Mouse (Mus musculus): Measurements from ENCODE around the gene P2ry12.

The P2ry12 gene

DNA sequence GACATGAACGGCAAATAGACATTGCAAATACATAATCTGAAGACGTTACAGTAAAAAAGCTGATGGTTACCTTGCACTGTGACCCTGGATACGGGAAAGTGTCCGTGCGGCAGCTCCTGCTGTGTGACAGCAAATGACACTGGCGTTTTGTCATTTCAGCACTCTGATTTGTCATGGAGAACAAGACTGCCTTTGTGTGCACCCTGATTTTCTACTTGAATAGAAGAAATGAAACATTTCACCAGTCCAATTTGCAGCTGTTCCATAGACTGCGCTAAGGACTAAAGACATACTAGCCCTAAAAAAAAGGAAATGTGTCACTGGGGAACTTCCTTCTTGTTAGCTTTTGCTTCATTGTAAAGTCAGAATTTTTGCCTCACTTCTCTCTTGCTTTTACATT lies at the start of gene P2ry12:
P2ry12 (minus strand) TSS at position 168 of the 400 bp plus-strand sequence.
- no peak for DNase-seq (ENCODE audit: extremely low read depth, insufficient read length, low spot score)

GRCm38 (mm10) chr3:59305518-59305917 lies 42.8 kb upstream of the P2ry12 start:
- DNase-seq (ENCODE audit: extremely low read depth, insufficient read length, low spot score), result no peak

DNA sequence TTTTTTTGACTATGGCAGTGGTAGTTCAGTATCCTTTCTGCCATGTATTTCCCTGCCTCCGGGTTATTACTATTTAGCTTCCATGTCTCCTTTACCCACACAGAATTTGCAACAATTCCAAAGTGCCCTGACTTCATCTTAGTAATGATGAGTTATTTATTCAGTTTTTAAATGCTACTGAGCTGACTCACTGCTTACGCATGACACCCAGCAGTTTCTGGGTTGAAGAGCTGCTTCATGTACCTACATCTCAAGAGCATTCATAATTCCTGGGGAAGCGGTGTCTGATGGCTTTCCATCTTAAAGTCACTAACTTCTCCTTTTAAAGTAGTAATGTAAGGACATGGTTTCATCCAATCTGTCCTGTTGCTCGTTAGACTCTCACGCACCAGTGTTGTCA lies 42.3 kb upstream of the P2ry12 start:
- DNase-seq (ENCODE audit: extremely low read depth, insufficient read length, low spot score), result peak; percentile 26

DNA sequence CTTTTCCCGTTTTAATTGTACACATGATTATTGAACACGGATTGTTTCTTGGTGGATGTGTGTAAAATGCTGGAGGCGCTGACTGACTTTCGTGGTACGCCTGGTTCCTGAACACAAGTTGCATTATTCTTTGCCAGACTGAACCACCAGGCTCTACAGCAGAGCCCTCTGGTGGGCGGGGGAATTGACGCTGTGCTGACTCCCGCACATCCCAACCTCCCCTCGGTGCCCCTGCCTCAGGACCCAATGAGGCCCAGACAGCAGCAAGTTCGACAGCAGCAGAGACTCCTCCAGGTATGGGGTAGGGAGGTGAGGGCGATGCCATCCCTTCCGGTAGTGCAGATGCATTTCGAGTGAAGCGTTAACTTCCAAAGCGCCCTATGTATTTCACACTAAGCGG lies 35.0 kb upstream of the P2ry12 start:
- DNase-seq (ENCODE audit: extremely low read depth, insufficient read length, low spot score), result no peak

- DNase-seq (ENCODE audit: extremely low read depth, insufficient read length, low spot score), result peak; percentile 70
Measured at GRCm38 (mm10) chr3:59296563-59297130, 34.0 kb upstream of the P2ry12 start.

GRCm38 (mm10) chr3:59295699-59296562 lies 33.3 kb upstream of the P2ry12 start:
- peak; percentile 87 for DNase-seq (ENCODE audit: extremely low read depth, insufficient read length, low spot score)

GRCm38 (mm10) chr3:59293437-59294199 lies 30.9 kb upstream of the P2ry12 start:
- no peak for DNase-seq (ENCODE audit: extremely low read depth, insufficient read length, low spot score)

DNA sequence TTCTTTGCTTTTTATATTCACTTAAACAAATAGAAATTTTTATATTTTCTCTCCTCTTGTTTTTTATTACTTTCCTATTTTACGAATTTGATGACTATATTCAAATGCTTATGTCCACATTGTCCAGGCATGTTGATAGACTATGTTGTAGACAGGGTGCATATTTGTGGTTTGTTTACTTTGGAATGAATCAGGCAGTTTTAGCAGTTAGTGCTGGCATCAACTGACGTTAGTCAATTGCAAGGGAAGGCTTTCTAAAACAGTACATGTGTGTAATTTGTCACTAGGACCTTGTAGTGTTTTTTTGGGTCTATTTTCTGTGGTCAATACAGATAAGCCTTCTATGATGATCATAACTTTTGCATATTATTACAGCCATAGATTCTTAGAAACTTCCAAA lies 27.9 kb upstream of the P2ry12 start:
- DNase-seq (ENCODE audit: extremely low read depth, insufficient read length, low spot score), result peak; percentile 50

DNA sequence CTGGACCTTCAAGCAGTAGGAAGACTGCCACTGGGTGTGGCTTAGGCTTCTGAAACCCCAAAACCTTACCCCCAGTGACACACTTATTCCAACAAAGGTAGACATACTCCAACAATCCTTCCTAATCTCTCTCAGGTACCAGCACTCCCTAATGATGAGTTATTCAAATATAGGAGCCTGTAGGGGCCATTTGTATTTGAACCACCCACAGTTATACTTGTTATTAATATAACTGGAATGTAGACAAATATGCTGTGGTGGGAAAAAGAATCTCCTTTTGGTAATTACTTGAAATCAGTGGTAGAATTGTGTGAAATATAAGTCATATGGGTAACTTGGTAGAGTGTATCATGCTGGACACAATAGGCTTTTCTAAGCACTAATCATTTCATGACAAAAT lies 15.9 kb upstream of the P2ry12 start:
- no peak for DNase-seq (ENCODE audit: extremely low read depth, insufficient read length, low spot score)

- DNase-seq (ENCODE audit: extremely low read depth, insufficient read length, low spot score), result no peak
Measured at GRCm38 (mm10) chr3:59278254-59278533, 15.5 kb upstream of the P2ry12 start.

GRCm38 (mm10) chr3:59277502-59278253 lies 15.0 kb upstream of the P2ry12 start:
- no peak for DNase-seq (ENCODE audit: extremely low read depth, insufficient read length, low spot score)

- DNase-seq (ENCODE audit: extremely low read depth, insufficient read length, low spot score), result no peak
Measured at GRCm38 (mm10) chr3:59270811-59271210, 8.1 kb upstream of the P2ry12 start.

DNA sequence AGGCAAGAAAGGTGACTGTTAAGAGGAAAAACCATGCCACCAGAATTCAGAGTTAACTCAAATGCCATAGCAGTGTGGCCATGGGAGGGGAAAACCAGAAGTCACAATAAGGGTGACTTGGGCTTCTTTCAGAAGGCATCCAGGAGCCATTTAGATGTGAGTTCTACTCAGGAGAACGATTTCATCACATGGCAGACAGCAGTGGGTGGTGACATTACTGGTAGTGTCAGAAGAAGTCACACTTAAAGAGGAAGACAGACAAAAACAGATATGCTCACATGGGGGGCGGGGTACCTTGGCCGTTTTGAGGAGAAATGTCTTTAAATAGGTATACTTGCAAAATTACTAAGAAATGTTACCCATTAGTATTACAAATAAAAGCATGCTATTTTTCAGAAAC lies 1.3 kb upstream of the P2ry12 start:
- DNase-seq (ENCODE audit: extremely low read depth, insufficient read length, low spot score), result no peak

GRCm38 (mm10) chr3:59263417-59263816 lies 746 bp upstream of the P2ry12 start:
- DNase-seq (ENCODE audit: extremely low read depth, insufficient read length, low spot score), result no peak

DNA sequence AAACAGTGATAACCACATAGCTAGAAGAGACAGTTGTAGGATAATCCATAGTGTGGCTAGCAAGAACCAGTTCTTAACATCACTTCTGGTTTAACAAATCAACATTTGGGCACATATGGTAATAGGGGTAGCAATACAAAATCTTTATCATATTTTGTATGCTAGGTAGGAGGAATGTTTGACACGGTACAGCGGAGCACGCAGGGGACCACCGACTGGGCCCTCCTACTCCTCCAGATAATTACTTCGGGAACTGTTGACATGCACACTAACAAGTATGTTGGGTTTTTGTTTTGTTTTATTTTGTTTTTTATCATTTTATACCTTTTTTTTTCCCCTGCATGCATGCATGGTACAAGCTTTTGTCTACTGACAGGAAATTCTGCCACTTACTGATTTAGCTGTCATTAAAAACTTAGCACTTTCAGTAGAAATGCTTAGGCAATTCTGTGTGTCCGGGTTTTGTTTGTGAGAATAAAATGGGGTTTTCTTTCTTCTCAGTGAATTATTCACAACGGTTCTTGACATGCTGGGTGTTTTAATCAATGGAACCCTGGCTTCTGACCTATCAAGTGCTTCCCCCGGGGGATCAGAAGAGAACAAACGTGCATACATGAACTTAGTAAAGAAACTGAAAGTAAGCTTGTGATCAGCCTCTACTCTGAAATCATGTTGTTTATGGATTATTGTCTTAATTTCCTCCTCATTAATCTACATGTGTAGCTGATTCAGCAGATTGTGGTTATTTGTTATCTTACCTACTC lies 780 bp downstream of the P2ry12 start:
- no peak for DNase-seq (ENCODE audit: extremely low read depth, insufficient read length, low spot score)

GRCm38 (mm10) chr3:59260745-59261144 lies 1.9 kb downstream of the P2ry12 start:
- no peak for DNase-seq (ENCODE audit: extremely low read depth, insufficient read length, low spot score)

- DNase-seq (ENCODE audit: extremely low read depth, insufficient read length, low spot score), result no peak
Measured at GRCm38 (mm10) chr3:59257740-59258664, 4.7 kb downstream of the P2ry12 start.

DNA sequence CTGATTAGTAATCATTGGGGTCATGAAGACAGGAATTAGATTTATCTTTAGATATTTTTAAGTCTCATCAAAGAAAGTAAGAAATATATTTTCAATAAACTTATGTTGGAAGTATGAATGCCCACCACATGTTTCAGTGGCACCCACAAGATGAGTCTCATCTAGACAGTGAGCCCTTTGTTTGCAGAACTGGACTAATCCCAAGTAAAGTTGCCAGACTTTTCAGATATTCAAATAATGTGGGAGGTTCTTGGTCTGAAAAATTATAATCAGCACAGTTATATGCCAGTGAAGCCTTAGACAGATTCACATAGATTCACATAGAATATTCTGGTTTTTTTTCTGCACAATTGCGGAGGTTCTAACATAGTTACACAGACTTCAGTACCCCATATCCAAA lies 12.2 kb downstream of the P2ry12 start:
- DNase-seq (ENCODE audit: extremely low read depth, insufficient read length, low spot score), result no peak

- DNase-seq (ENCODE audit: extremely low read depth, insufficient read length, low spot score), result no peak
Measured at GRCm38 (mm10) chr3:59248031-59248430, 14.6 kb downstream of the P2ry12 start.

All from 3134 (cell line).